Mouse (Mus musculus): ENCODE results near the gene Tmem251. TPM values are rescaled to one million over a fixed set of nuclear protein-coding genes. Genes with fewer than 3 reads are reported as not detected.

Tmem251 gene
- polyA plus RNA-seq, 1 experiment from 2014 or later, result 14.0 TPM

- no peaks in the 10 kb centered on the region for H3K27me3 ChIP-seq (replicated peaks; ENCODE audit: control insufficient read depth, insufficient read depth, low read length)
- no peak overlapping the region for H3K4me2 ChIP-seq
- H3K9ac ChIP-seq (ENCODE audit: low read depth, low read length), result no peak overlapping the region
- H3K9me3 ChIP-seq (ENCODE audit: control insufficient read depth, low read length), result no peaks in the 10 kb centered on the region
- peaks cover 49% of the 10 kb centered on the region for H3K4me1 ChIP-seq (replicated peaks; ENCODE audit: control insufficient read depth, insufficient read depth, low read length)
- WGBS, result 81% methylated on average over 5 of the region's 5 CpGs
- DNase-seq (ENCODE audit: low spot score) (no peak), ATAC-seq (replicated peaks; ENCODE audit: low FRiP score) (no peak)
- H3K27ac ChIP-seq (ENCODE audit: low read depth, low read length), result no peak overlapping the region
- H3K4me3 ChIP-seq (ENCODE audit: low read depth, low read length), result no peak overlapping the region
- H3K36me3 ChIP-seq (ENCODE audit: control insufficient read depth, insufficient read depth, low read length), result no peaks in the 10 kb centered on the region
Measured at GRCm38 (mm10) chr12:102701691-102702207, 41.8 kb upstream of the Tmem251 start.

DNA sequence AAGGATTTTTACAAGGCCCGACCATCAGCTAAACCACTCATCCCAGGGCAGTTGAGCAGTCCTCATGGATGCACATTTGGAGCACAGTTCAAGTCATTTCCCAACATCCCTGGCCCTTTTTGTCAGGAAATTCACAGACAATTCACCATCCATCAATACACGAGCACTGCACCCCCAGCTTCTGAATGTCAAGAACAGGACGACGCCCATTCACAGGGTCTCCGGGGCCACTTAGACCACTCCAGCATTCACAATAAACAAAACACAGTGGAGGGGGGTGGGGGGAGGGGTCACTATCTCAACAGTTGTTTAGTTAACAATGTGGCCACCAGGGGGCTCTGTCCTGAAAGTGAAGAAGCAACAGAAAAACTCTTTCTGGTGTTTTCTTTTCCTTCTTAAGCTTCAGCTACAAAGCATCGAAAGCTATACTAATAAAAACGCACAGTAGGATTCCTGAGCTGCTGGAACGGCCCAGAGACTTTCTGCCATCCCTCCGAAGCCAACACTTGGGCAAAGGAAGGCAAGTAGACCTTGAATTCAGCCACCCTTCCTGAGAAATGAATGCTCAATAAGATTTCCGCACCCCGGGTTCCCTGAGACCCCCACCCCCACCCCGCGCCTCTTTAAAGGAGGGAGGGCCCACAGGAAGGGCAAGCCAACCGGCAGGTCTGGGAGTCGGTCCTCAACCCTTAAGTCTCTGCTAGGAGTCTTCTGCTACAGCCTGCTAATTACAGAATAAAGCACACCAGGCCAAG, 41.0 kb upstream of the Tmem251 start:
- H3K27me3 ChIP-seq (replicated peaks; ENCODE audit: control insufficient read depth, insufficient read depth, low read length), result no peaks in the 10 kb centered on the region
- ATAC-seq (replicated peaks; ENCODE audit: low FRiP score), result no peak
- H3K4me1 ChIP-seq (replicated peaks; ENCODE audit: control insufficient read depth, insufficient read depth, low read length), result peaks cover 41% of the 10 kb centered on the region
- peak overlapping the region; percentile 28 for H3K4me3 ChIP-seq (ENCODE audit: low read depth, low read length)
- H3K9me3 ChIP-seq (ENCODE audit: control insufficient read depth, low read length), result no peaks in the 10 kb centered on the region
- no peak overlapping the region for H3K9ac ChIP-seq (ENCODE audit: low read depth, low read length)
- peak; percentile 74 for DNase-seq (ENCODE audit: low spot score)
- H3K27ac ChIP-seq (ENCODE audit: low read depth, low read length), result peak overlapping the region; percentile 38; the same call in 1 of the 2 replicates
- H3K36me3 ChIP-seq (ENCODE audit: control insufficient read depth, insufficient read depth, low read length), result no peaks in the 10 kb centered on the region
- WGBS, result 10% methylated on average over 15 of the region's 15 CpGs
- peak overlapping the region; percentile 98 for H3K4me2 ChIP-seq

DNA sequence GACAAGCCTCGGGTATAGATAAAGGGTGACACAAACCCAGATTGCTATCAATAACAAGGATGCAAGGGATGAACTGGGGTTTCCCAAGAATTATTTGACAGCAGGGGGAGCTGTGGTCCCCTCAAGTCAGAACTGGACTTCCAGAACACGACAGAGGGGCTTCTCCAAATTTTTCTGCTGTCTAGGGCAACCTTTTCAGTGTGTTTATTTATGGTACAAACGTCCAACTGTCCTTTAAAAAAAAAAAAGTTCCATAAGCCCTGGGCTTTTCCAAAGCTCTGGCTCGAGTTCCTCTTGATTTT, 40.5 kb upstream of the Tmem251 start:
- Histone ChIP-seq H3K4me1 (replicated peaks; ENCODE audit: control insufficient read depth, insufficient read depth, low read length) (peaks cover 36% of the 10 kb centered on the region), H3K27me3 (replicated peaks; ENCODE audit: control insufficient read depth, insufficient read depth, low read length) (no peaks in the 10 kb centered on the region), H3K4me3 (ENCODE audit: low read depth, low read length) (peak overlapping the region; percentile 28), H3K9me3 (ENCODE audit: control insufficient read depth, low read length) (no peaks in the 10 kb centered on the region), H3K9ac (ENCODE audit: low read depth, low read length) (0 out of 2 replicates have a peak overlapping the region, but pooled peaks have one; percentile 30), H3K36me3 (ENCODE audit: control insufficient read depth, insufficient read depth, low read length) (no peaks in the 10 kb centered on the region), H3K27ac (ENCODE audit: low read depth, low read length) (0 out of 2 replicates have a peak overlapping the region, but pooled peaks have one; percentile 38), H3K4me2 (peak overlapping the region; percentile 98)
- ATAC-seq (replicated peaks; ENCODE audit: low FRiP score) (no peak), DNase-seq (ENCODE audit: low spot score) (no peak)
- WGBS, result 8% methylated on average over 4 of the region's 4 CpGs

DNA sequence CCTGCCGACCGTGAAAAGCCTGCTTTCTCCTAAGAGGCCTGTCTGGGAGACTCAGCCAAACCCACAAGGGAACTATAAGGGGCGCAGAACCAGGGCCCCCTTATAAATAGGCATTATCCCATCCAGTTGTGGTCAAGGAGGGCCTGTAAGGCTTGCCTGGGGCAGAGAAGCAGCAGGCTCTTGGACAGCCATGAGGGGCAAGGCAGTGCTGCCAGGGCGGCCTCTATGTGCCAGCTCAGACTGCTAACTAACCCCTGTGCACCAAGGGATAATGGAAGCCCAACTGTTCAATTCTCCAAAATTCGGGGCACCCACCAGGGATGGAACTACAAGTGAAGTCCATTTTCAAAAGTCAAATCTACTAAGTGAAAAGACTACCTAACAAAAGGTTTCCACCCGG, 40.1 kb upstream of the Tmem251 start:
- DNase-seq (ENCODE audit: low spot score) (no peak), ATAC-seq (replicated peaks; ENCODE audit: low FRiP score) (no peak)
- Histone ChIP-seq H3K27ac (ENCODE audit: low read depth, low read length) (no peak overlapping the region), H3K9ac (ENCODE audit: low read depth, low read length) (0 out of 2 replicates have a peak overlapping the region, but pooled peaks have one; percentile 30), H3K27me3 (replicated peaks; ENCODE audit: control insufficient read depth, insufficient read depth, low read length) (no peaks in the 10 kb centered on the region), H3K4me1 (replicated peaks; ENCODE audit: control insufficient read depth, insufficient read depth, low read length) (peaks cover 32% of the 10 kb centered on the region), H3K9me3 (ENCODE audit: control insufficient read depth, low read length) (no peaks in the 10 kb centered on the region), H3K4me2 (peak overlapping the region; percentile 98), H3K4me3 (ENCODE audit: low read depth, low read length) (peak overlapping the region; percentile 81), H3K36me3 (ENCODE audit: control insufficient read depth, insufficient read depth, low read length) (no peaks in the 10 kb centered on the region)
- 53% methylated on average over 6 of the region's 6 CpGs for WGBS

DNA sequence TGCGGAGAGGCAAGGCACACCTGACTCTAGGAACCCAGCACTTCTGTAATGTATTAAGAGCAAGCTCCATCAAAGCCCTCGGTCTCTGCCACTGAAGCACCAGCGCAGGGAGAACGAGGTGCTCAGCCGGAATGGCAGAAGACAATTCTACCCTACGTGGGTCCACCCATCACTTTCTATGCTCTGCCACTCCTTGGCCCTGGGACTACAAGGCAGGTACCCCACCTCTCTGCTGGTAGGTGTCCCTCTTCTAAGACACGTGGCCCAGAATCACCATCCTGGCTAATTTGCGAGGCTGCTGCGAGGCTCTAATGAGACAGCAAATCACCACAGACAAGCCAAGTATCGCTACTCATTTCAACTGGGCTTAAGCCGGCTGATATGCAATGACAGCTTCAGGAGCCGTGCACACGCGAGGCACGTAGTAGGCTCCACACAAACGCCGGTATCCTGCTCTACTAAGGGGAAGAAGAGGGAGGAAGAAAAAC, 39.6 kb upstream of the Tmem251 start:
- Histone ChIP-seq H3K36me3 (ENCODE audit: control insufficient read depth, insufficient read depth, low read length) (no peaks in the 10 kb centered on the region), H3K9ac (ENCODE audit: low read depth, low read length) (peak overlapping the region; percentile 84), H3K4me2 (peak overlapping the region; percentile 98), H3K9me3 (ENCODE audit: control insufficient read depth, low read length) (no peaks in the 10 kb centered on the region), H3K27ac (ENCODE audit: low read depth, low read length) (no peak overlapping the region), H3K4me1 (replicated peaks; ENCODE audit: control insufficient read depth, insufficient read depth, low read length) (peaks cover 28% of the 10 kb centered on the region), H3K4me3 (ENCODE audit: low read depth, low read length) (peak overlapping the region; percentile 81), H3K27me3 (replicated peaks; ENCODE audit: control insufficient read depth, insufficient read depth, low read length) (no peaks in the 10 kb centered on the region)
- WGBS, result 14% methylated on average over 17 of the region's 17 CpGs
- ATAC-seq (replicated peaks; ENCODE audit: low FRiP score), result peak; percentile 20
- DNase-seq (ENCODE audit: low spot score), result peak; percentile 49

GRCm38 (mm10) chr12:102704457-102705198, 38.9 kb upstream of the Tmem251 start, which contains the start of gene Itpk1:
Gene Itpk1 (minus strand): TSS chr12:102704930.
- Histone ChIP-seq H3K4me3 (ENCODE audit: low read depth, low read length) (peak within 1 kb of the TSS; percentile 81), H3K4me2 (peak within 1 kb of the TSS; percentile 98), H3K27ac (ENCODE audit: low read depth, low read length) (peak within 1 kb of the TSS; percentile 77), H3K9ac (ENCODE audit: low read depth, low read length) (peak within 1 kb of the TSS; percentile 84), H3K27me3 (replicated peaks; ENCODE audit: control insufficient read depth, insufficient read depth, low read length) (no peaks in the 10 kb centered on the region), H3K4me1 (replicated peaks; ENCODE audit: control insufficient read depth, insufficient read depth, low read length) (peaks cover 27% of the 10 kb centered on the region), H3K9me3 (ENCODE audit: control insufficient read depth, low read length) (no peaks in the 10 kb centered on the region), H3K36me3 (ENCODE audit: control insufficient read depth, insufficient read depth, low read length) (no peaks in the 10 kb centered on the region)
- ATAC-seq (replicated peaks; ENCODE audit: low FRiP score), result peak; percentile 88
- DNase-seq (ENCODE audit: low spot score), result peak; percentile 68
- under 1% methylated on average over 64 of the region's 105 CpGs for WGBS

- H3K4me3 ChIP-seq (ENCODE audit: low read depth, low read length), result peak overlapping the region; percentile 81
- peaks cover 22% of the 10 kb centered on the region for H3K4me1 ChIP-seq (replicated peaks; ENCODE audit: control insufficient read depth, insufficient read depth, low read length)
- H3K27ac ChIP-seq (ENCODE audit: low read depth, low read length), result peak overlapping the region; percentile 77
- 4% methylated on average over 45 of the region's 45 CpGs for WGBS
- peak overlapping the region; percentile 84 for H3K9ac ChIP-seq (ENCODE audit: low read depth, low read length)
- ATAC-seq (replicated peaks; ENCODE audit: low FRiP score), result peak; percentile 77
- H3K36me3 ChIP-seq (ENCODE audit: control insufficient read depth, insufficient read depth, low read length), result no peaks in the 10 kb centered on the region
- no peaks in the 10 kb centered on the region for H3K9me3 ChIP-seq (ENCODE audit: control insufficient read depth, low read length)
- no peaks in the 10 kb centered on the region for H3K27me3 ChIP-seq (replicated peaks; ENCODE audit: control insufficient read depth, insufficient read depth, low read length)
- no peak for DNase-seq (ENCODE audit: low spot score)
- peak overlapping the region; percentile 98 for H3K4me2 ChIP-seq
Measured at GRCm38 (mm10) chr12:102705216-102705871, 38.2 kb upstream of the Tmem251 start.

DNA sequence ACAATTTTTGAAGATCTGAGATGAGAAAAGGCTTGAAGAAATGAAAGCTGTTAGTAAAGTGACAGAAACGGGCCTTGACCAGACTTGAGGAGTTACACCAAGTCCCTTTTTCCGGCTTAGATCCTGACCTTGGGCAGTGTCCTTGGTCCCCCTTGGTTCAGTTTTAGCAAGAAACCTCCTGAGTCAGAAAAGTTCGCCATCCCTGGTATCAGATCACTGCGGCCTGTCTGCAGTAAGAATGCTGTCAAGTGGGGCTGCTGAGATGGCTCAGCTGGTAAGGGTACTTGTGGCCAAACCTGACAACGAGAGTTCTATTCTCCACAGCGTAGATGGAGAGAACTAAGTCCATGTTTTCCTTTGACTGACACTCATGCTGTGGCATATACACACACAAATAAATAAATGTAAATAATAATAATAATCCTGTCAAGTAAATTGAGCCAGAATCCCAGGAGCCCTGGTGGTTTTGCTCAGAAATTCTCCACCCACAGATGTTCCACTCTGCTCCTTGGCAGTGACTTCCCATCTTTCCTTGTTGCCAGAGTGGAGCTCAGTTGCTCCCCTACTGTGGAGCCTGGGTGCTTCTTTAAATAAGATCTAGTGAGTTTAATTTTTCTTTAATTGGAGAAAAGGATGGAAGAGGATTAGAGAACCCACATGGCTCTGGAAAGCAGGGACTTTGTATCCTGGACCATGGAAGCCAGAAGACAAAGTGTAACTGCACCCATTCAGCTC, 37.5 kb upstream of the Tmem251 start:
- Histone ChIP-seq H3K4me2 (peak overlapping the region; percentile 98), H3K27me3 (replicated peaks; ENCODE audit: control insufficient read depth, insufficient read depth, low read length) (no peaks in the 10 kb centered on the region), H3K9ac (ENCODE audit: low read depth, low read length) (no peak overlapping the region), H3K4me3 (ENCODE audit: low read depth, low read length) (peak overlapping the region; percentile 81), H3K4me1 (replicated peaks; ENCODE audit: control insufficient read depth, insufficient read depth, low read length) (peaks cover 20% of the 10 kb centered on the region), H3K36me3 (ENCODE audit: control insufficient read depth, insufficient read depth, low read length) (no peaks in the 10 kb centered on the region), H3K9me3 (ENCODE audit: control insufficient read depth, low read length) (no peaks in the 10 kb centered on the region), H3K27ac (ENCODE audit: low read depth, low read length) (no peak overlapping the region)
- ATAC-seq (replicated peaks; ENCODE audit: low FRiP score) (no peak), DNase-seq (ENCODE audit: low spot score) (no peak)
- 73% methylated on average over 6 of the region's 6 CpGs for WGBS

All from liver, embryonic 11.5 days (tissue).